Mouse (Mus musculus): ENCODE data around the gene Sfxn2. TPM values are rescaled to one million over a fixed set of nuclear protein-coding genes. Genes with fewer than 3 reads are reported as not detected.
"Not testable (repeated sequence)": the region's sequence is repeated elsewhere in the genome, so short reads cannot be mapped to it uniquely, and the experiment has no call there.

The Sfxn2 gene
- total RNA-seq, 2 experiments from 2014 or later = 4.4 to 6.3 TPM

DNA sequence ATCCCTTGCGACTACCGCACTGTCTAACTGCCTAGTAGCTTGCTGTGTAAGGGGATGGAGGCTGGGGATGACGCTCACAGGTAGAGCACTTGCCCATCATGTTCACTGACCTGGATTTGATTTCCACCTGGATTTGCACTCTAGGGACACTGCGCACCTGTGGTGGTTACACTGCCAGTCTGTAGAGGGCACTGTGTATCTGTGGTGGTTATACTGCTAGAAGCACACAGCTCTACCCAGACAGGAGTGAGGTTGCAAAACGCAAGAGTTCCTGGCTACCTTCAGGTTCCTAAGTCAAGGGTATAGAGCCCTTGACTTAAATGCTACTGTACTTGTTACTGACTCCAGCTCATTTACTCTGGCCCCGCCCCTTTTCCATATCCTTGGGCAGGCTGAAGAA lies 35.0 kb upstream of the Sfxn2 start:
- DNase-seq (ENCODE audit: extremely low spot score in 1 of 2, low spot score in 1 of 2) = no peak

DNA sequence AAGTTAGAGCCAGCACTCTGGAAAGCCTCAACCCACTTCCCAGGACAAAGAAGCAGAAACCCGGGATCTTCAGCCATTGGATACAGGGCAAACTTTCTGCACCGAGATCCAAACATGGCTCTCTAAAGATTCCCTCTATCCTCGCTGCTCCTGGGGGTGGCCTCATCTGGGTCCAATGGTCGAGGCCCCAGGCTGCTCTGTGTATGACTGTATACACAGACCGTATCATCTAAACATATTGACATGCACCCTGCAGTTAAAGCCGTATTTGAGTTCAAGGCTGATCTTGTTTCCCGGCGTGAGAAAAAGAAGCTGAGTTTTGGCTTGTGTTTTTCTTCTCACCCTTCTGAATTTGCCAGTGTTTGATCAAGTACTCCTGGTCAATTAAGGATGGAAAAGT lies 30.4 kb upstream of the Sfxn2 start:
- DNase-seq (ENCODE audit: extremely low spot score in 1 of 2, low spot score in 1 of 2) = no peak

DNA sequence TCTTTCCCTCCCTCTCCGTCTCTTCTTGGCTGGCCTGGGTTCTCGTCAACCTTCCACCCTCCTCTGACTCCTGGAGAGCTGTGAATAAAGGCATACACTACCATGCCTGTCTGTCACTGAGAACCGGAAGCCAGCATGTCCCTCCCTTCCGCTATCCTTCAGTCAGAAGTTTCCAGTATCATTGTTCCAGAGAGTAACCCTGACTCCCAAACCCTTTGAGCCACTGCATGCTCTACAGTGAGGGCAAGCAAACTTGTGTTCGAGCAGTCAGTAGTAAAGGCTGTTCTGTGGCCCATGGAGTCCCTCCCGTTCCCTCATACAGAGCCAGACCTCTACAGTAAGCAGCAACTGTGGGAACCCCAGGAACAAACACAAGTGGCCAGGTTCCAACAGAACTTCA lies 25.6 kb upstream of the Sfxn2 start:
- no peak for DNase-seq (ENCODE audit: extremely low spot score in 1 of 2, low spot score in 1 of 2)

DNA sequence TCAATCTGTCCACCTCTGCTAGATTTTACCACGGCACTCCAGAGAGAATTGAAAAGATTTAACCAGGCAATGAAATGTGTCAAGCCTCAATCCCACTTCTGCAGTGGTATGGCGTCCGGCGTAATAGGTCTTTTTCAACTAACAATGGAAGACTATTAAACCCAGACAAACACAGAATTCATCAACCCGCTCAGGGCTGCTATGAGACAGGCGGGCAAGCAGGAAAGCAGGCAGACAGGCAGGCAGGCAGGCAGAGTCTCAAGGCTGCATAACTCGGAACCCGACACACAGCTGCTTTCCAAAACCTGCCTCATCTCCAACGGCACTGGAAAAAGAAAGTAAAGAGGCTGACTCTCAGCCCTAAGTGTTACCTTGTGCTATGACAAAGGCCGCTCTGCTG lies 25.1 kb upstream of the Sfxn2 start:
- DNase-seq (ENCODE audit: extremely low spot score in 1 of 2, low spot score in 1 of 2) = no peak

DNA sequence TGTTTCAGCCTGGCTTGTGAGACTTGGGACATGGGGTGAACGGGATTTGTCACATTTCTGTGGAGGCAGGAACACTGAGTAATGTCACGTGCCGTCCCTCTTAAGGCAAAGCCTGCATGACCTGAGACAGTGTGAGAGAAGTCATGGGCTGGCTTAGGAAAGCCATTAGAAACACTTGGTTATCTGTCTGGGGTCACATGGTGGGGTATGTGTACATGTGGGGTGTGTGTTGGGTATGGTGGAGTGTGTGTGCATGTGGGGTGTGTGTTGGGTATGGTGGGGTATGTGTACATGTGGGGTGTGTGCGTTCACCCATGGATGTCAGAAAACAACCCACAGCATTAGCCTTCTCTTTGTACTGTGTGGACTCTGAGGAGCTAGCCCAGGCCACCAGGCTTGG lies 22.8 kb upstream of the Sfxn2 start:
- no peak for DNase-seq (ENCODE audit: extremely low spot score in 1 of 2, low spot score in 1 of 2)

DNA sequence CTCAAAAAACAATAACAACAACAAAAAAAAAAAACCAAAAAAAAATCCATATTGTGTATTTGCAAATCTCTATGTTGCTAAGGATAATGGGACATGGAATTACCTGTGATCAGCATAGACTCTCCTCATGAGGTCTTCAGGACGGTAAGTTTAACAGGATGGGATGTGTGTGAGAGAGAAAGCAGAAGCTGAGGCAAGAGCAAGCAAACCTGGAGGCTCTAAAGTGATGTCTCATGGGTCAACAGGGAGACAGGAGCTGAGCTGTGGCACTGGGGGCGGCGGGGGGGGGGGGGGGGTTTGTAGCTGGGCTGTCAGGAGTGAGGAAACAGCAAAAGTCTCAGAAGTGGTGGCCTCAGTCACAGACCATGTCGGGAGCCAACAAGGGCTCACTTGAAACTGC lies 20.7 kb upstream of the Sfxn2 start:
- DNase-seq (ENCODE audit: extremely low spot score in 1 of 2, low spot score in 1 of 2) = no peak

DNA sequence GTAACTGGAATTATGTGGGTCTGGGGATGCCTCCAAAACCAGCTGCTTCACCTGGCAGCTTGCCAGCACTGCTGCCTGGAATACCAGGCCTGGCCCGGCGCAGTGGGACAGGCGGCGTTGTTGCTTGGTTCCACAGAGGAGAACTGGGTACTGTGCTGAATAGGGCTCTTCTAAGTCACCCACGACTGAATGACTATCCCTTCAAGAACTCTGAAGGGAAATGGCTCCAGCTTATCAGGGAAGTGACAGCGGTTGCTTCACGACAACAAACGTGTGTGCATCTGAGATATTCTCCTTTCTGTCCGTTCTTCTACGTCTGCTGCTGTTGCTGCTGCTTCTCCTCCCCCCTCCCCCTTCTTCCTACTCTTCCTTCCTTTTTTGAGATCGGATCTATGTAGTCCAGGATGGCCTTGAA lies 19.6 kb upstream of the Sfxn2 start:
- DNase-seq (ENCODE audit: extremely low spot score in 1 of 2, low spot score in 1 of 2) = peak in 1 of 2 experiments; percentile 51

DNA sequence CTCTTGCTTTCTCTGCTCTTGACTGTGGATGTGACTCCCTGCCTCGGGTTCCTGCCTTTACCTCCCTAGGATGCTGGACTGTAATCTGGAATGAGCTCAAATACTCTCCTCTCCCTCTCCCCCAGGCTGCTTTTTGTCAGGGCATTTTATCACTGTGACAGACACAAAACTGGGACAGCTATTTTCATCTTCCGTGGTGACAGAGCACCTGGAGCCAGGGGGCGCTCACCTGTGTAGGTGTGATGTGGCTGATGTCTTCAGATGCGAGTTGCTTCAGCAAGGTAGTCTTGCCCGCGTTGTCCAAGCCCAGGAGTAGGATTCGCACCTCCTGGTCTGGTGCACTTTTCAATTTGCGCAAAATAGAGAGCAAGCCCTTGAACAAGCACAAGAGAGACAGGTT lies 15.2 kb upstream of the Sfxn2 start:
- DNase-seq (ENCODE audit: extremely low spot score in 1 of 2, low spot score in 1 of 2) = no peak

DNA sequence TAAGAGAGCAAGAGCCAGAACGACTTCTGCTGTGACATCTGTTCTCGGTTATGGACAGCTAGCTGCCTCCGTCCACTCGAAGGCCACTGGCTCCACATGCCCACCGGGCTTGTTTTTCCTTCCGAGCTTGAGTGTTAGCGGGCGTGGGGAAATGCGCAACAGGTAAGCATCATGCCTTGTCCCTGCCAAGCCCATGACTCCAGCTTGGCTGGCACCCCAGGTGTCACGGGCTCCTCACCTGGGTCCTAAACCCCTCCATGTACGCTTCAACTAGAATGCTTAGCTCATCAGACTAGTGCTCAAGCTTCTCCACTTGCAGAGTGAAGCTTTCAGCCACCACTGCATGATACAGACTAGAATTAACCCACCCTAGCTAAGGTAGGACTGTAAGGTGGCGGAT lies 14.5 kb upstream of the Sfxn2 start:
- DNase-seq (ENCODE audit: extremely low spot score in 1 of 2, low spot score in 1 of 2) = no peak

DNA sequence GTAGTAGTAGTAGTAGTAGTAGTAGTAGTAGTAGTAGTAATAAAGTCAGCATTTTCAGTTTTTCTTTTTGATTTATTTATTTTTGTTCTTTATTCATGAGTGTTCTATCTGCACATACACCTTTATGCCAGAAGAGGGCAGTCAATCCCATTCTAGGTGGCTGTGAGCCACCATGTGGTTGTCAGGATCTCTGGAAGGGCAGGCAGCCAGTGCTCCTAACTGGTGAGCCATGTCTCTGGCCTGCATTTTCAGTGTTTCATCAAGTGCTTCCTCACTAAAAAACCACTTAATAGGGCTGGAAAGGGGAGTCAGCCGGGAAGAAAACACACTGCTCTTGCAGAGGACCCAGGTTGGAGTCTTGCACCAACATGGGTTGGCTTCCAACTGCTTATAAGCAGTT lies 11.0 kb upstream of the Sfxn2 start:
- DNase-seq (ENCODE audit: extremely low spot score in 1 of 2, low spot score in 1 of 2) = peak; percentile 20 to 45

DNA sequence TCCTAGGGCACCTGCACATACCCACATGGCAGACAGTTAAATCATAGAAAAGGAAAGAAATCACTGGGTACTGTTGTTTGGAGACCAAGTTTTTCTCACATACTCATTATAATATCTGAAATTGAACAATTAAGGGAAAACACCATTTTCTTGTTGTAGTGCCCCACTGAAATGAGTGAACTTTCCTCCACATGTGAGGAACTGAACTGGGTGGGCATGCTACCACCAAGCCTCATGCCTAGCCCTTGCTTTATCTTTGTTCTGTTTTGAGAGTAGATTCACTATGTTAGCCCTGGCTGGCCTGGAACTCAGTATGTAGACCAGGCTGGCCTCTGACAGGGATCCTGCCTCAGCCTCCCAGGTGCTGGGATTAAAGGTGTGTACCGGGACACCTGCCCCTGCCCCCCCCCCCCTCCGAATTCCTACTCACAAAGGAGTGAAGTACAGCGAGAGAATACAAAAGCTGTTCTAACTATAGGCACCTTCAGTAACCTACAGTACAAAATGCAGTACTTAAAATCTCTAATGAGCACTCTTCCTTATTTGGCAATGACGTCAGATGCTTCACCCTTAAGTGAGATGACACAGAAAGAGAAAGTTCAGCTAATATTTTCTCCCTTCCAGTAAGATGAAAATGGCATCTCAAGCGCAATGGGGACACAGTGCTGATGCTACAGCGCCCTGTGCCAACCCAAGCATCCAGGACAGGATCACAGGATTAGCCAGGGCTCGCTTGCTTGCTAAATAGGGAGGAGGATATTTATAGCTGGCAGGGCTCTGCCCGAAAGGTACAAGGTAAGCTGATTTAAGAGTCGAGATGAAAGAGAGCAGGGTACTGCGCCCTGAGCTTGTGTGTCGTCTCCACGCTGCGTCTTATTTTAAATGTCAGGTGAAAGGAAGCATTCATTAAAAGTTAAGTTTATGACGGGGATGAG lies 10.3 kb upstream of the Sfxn2 start:
- DNase-seq (ENCODE audit: extremely low spot score in 1 of 2, low spot score in 1 of 2) = no peak

DNA sequence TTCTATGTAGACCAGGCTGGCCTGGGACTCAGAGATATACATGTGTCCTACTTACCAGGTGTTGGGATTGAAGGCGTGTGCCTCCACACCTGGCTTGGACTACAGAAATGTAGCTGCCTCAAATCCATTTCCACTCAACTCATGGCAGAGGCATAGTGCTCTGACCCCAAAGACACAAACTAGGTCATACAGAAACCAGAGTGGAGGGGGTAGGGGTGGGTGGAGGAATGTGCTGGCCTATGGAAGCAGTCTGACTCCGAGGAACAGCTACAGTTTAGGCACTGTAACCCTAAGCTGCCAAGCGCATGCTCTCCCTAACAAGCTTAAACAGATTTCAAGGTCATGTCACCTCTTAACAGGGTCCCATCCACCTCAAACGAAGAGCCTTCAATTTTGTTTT lies 9.6 kb upstream of the Sfxn2 start:
- DNase-seq (ENCODE audit: extremely low spot score in 1 of 2, low spot score in 1 of 2) = no peak

DNA sequence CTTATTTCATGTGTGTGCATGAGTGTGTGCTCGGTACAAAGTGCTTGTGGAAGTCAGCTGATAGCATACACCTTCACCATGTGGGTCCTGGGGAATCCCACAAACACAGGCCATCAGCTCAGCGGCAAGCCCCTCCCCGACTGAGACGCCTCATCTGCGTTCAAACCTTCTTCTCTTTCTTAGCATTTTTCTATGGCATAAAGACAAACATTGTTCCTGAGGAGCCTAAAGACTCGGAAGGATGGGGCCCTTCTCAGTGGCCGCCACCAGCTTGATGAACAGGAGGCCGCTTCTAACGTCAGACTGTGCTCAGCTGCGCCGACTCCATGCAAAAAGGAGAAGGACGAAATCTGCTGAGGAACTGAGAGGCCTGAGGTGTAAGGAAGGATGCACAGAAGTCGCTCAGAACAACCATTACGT lies 9.1 kb upstream of the Sfxn2 start:
- no peak for DNase-seq (ENCODE audit: extremely low spot score in 1 of 2, low spot score in 1 of 2)

DNA sequence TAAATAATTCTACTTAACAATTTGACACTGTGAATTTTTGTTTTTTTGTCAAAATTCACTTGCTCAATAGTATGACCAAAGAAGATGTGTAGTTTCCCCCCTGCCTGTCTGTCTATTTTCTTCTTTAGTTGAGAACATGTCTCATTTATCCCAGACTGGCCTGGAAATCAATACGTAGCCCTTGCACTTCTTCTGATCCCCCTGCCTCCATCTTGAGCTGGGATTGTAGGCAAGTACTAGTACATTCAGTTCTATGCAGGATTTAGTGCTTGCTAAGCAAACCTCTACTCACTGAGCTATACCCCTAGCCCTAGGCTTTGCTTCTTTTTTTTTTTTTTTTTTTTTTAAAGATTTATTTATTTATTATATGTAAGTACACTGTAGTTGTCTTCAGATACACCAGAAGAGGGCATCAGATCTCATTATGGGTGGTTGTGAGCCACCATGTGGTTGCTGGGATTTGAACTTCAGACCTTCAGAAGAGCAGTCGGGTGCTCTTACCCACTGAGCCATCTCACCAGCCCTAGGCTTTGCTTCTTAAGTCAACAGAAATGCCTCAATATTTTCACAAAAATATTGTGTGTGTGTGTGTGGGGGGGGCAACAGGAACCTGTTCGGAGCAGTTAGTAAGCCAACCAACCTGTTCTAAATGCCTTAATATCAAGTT lies 1.8 kb upstream of the Sfxn2 start:
- not testable (repeated sequence) for DNase-seq (ENCODE audit: extremely low spot score in 1 of 2, low spot score in 1 of 2)

DNA sequence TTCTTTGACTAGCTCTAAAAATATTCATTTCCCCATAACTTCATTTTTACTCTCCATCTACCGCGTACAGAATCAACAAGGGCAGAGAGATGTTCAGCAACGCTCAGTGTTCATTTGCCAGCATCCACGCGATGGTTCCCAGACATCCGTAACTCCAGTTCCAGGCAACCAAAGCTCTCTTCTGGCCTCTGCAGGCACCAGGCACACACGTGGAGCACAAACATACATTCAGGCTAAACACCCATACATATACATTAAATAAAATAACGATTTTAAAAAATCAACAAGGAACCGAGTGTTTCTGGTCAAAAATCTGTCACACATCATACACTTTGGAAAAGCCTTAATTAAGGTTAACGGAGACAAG lies 1.3 kb upstream of the Sfxn2 start:
- no peak for DNase-seq (ENCODE audit: extremely low spot score in 1 of 2, low spot score in 1 of 2)

DNA sequence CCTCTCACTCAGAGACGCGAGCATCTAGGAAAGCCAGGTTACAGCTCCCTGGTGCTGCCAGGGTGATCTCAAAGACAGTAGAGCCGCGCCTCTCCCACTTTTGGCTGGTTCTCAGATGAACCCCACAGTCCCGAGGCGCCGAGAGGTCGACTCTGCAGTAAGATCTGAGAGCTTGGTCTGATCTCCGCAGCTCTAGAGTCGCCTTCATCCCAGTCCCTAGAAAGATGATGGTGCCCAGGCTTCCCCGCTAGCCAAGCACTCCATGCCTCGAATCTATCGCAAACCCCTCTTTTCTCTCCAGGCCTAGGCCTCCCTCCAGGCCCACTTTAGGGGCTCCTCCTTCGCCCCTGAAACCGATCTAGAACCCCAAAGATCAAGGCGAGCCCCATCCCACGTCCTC lies 617 bp upstream of the Sfxn2 start:
- DNase-seq (ENCODE audit: extremely low spot score in 1 of 2, low spot score in 1 of 2) = no peak

DNA sequence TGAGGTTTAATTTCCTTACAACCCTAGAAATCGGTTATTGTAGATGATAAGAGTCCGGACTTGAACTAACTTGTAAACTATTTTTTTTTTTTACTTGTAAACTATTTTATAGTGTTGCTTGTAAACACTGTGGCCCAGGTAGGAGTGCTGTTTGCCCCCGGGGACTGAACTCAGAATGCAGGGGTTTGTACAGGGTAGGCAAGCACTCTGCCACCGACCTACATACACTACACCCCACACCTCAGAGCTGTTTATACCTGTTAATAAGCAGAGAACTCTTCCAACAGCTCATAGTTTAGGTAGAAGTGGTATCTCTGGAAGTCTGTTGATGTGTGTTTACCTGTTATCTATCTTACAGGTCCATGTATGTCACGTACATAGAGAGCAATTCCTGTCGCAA lies 825 bp downstream of the Sfxn2 start:
- DNase-seq (ENCODE audit: extremely low spot score in 1 of 2, low spot score in 1 of 2) = no peak

DNA sequence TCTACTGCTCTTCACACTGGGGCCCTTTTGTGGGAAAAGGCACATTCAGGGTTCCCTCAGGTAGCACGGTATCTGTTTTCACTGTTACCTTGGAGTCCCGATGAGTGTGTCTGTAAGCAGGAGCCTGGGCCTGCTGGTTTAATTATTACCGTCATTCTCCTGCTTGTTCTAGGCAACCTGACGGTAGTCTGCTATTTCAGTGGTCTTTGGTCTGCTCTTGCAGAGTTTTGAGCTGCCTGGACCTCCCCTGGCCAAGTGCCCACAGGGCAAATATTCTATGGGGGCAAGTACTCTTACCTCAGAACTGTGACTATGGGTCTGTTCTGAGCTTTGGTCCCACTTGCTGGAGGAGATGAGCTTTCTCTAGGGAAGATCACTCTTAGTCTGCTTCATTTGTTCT lies 2.0 kb downstream of the Sfxn2 start:
- no peak for DNase-seq (ENCODE audit: extremely low spot score in 1 of 2, low spot score in 1 of 2)

DNA sequence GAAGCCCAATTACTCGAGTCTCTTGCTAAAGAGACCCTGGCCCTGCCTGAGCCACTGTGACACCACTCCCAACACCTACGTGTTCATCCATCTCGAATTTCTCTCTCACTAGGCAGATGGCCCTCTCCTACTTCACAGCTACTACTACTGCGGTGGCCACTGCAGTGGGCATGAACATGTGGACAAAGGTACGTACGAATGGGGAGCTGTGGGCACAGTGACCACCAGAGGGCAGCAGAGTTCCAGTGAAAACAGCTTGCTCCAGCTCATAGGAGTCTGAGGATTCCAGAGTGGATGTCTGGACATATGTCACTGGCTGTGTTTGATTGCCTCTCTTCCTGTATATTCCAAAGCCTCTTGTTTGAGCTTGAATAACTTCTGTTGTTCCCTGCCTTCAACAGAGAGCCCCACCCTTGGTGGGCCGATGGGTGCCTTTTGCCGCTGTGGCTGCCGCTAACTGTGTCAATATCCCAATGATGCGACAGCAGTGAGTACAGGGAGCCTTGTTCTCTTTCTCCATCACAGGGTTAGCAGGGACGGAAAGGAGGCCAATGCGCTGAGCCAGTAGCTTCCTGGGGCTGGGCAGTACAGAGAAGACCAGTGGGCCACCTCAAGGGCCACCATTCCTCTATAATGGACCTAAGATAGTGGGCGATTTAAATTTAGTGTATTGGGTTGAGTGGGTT lies 14.8 kb downstream of the Sfxn2 start:
- peak; percentile 80 to 97 for DNase-seq (ENCODE audit: extremely low spot score in 1 of 2, low spot score in 1 of 2)

DNA sequence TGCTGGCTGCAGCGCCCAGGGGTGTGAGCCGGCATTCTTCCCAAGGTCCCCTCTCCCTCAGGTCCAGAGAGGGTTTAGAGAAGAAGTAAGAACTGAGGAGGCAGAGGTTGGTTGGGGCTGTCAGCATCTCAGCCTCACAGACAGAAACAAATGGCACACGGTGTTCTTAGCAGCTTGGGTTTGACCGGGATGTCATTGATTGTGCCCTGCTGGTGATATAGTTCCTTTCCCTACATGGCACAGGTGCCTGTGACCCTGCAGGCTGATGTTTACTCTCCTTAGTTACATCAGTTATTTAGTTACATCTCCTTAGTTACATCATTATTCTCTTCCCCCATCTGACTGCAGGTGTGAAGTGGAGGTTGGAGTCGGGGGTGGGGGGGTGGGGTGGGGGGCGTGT lies 18.4 kb downstream of the Sfxn2 start:
- no peak for DNase-seq (ENCODE audit: extremely low spot score in 1 of 2, low spot score in 1 of 2)

DNA sequence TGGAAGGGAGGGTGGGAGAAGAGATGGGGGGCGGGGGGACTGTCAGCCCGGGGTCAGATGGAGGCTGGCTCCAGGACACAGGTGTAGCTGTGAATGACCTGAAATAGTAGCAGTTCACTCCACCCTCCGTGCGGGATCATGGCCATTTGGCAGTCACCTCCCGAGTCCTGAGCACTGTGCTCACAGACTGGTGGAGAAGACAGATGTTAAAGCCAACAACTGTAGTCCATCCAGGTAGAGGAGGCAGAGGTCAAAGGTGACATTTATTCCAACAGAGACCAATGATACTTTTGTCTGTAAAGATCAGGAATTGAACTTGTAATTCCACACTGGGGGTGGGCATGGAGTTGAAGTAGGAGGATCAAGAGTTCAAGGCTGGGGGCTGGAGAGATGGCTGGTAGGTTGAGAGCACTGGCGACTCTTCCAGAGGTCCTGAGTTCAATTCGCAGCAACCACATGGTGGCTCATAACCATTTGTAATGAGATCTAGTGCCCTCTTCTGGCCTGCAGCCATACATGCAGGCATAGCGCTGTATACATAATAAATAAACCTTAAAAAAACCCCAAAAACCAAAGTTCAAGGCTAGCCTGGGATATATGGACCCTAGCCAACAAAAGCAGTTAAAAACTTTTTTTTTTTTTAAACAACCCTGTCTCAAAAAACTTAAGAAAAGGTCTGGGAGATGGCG lies 19.7 kb downstream of the Sfxn2 start:
- DNase-seq (ENCODE audit: extremely low spot score in 1 of 2, low spot score in 1 of 2) = no peak
